Mouse (Mus musculus): ENCODE measurements around the gene Lbhd1.

GRCm38 (mm10) chr19:8892829-8893766, 9.6 kb downstream of the Lbhd1 start, which contains the start of gene Ints5:
- TF ChIP-seq CTCF (IDR thresholded peaks at IDR 0.05; ENCODE audit: low read depth) (no peak), EP300 (IDR thresholded peaks at IDR 0.05; ENCODE audit: low read depth) (no peak)
